Mouse (Mus musculus) kidney, adult 2 months (tissue): ENCODE measurements around the gene Fer1l5. TPM values are rescaled to one million over a fixed set of nuclear protein-coding genes. Genes with fewer than 3 reads are reported as not detected.
A peak's percentile ranks its signal among the peaks of the same experiment; 100 is the strongest.

ENCODE experiments used
- DNase-seq: peaks from one replicate; pipeline ENCODE4 v3.0.0; 2021
- H3K27ac ChIP-seq: fragments of 200-500 bp; 2 replicates; pipeline ENCODE4 v1.5.1; 2012; ENCODE audit warnings: low read depth, low read length, control low read depth, inconsistent platforms; ENCODE audit not compliant: insufficient read depth
- H3K27me3 ChIP-seq: fragments of 200-500 bp; replicated peaks from 2 replicates; pipeline ENCODE4 v1.6.1; 2012; ENCODE audit warnings: mild to moderate bottlenecking, moderate library complexity, low read length, inconsistent platforms; ENCODE audit not compliant: control insufficient read depth, insufficient read depth
- H3K36me3 ChIP-seq: fragments of 200-500 bp; 2 replicates; pipeline ENCODE4 v1.6.1; 2012; ENCODE audit warnings: mild to moderate bottlenecking, moderate library complexity, low read length, inconsistent platforms; ENCODE audit not compliant: control insufficient read depth, insufficient read depth
- H3K4me1 ChIP-seq: fragments of 200-500 bp; 2 replicates; pipeline ENCODE4 v1.6.1; 2011; ENCODE audit warnings: low read length; ENCODE audit not compliant: control insufficient read depth, insufficient read depth
- H3K4me3 ChIP-seq: fragments of 200-500 bp; 2 replicates; pipeline ENCODE4 v1.5.1; 2011; ENCODE audit warnings: mild to moderate bottlenecking, low read depth, low read length, control low read depth; ENCODE audit not compliant: insufficient read depth
- CTCF ChIP-seq: fragments of 200-500 bp; conservative IDR thresholded peaks from 2 replicates; pipeline ENCODE4 v1.5.1; 2011; ENCODE audit warnings: low read depth, mild to moderate bottlenecking, control low read depth, low read length, moderate library complexity, mixed read lengths; ENCODE audit not compliant: insufficient read depth, insufficient read length
- POLR2A ChIP-seq: fragments of 200-500 bp; IDR thresholded peaks from one replicate; pipeline ENCODE4 v1.6.1; 2011; ENCODE audit warnings: low read depth, low read length, control low read depth
- WGBS: fragments of 180-500 bp; shearing (Covaris S2); methylation state at CpG from one replicate; pipeline ENCODE4 v1.1.7; 2018; 5-methylcytosine and 5-hydroxymethylcytosine counted together
- polyA plus RNA-seq: library from polyadenylated mRNA; depleted of rRNA; stranded (reverse); fragments of >200 nt; gene quantifications from 2 replicates; pipeline ENCODE4 v1.2.3, GENCODE M21; 2012; rRNA removed

Gene Fer1l5
- polyA plus RNA-seq, 1 experiment, result 0.06 TPM

- no peaks in the 10 kb centered on the region for H3K27me3 ChIP-seq
- no peak overlapping the region for H3K4me3 ChIP-seq
- no peak for DNase-seq
- WGBS, result 88% methylated on average over 5 of the region's 5 CpGs
- no peaks in the 10 kb centered on the region for H3K4me1 ChIP-seq
- H3K27ac ChIP-seq, result no peak overlapping the region
- H3K36me3 ChIP-seq, result no peaks in the 10 kb centered on the region
- TF ChIP-seq POLR2A, result no peak
- no peak for TF ChIP-seq CTCF
Measured at GRCm38 (mm10) chr1:36458169-36458568, 86.1 kb downstream of the Fer1l5 start.

GRCm38 (mm10) chr1:36461829-36462228 lies 89.7 kb downstream of the Fer1l5 start:
- H3K4me3 ChIP-seq, result no peak overlapping the region
- TF ChIP-seq CTCF (no peak), POLR2A (no peak)
- no peak for DNase-seq
- H3K27ac ChIP-seq, result no peak overlapping the region
- no peaks in the 10 kb centered on the region for H3K36me3 ChIP-seq
- 36% methylated on average over 2 of the region's 2 CpGs for WGBS
- H3K27me3 ChIP-seq, result no peaks in the 10 kb centered on the region
- no peaks in the 10 kb centered on the region for H3K4me1 ChIP-seq

- Histone ChIP-seq H3K27ac (no peak overlapping the region), H3K27me3 (no peaks in the 10 kb centered on the region), H3K4me3 (no peak overlapping the region), H3K36me3 (no peaks in the 10 kb centered on the region), H3K4me1 (no peaks in the 10 kb centered on the region; the same call in 1 of the 2 replicates)
- DNase-seq, result no peak
- TF ChIP-seq POLR2A (no peak), CTCF (no peak)
- WGBS, result 59% methylated on average over 4 of the region's 4 CpGs
Measured at GRCm38 (mm10) chr1:36465641-36466160, 93.6 kb downstream of the Fer1l5 start.

GRCm38 (mm10) chr1:36467446-36467845 lies 95.4 kb downstream of the Fer1l5 start:
- no peak for DNase-seq
- Histone ChIP-seq H3K4me1 (peaks cover 4% of the 10 kb centered on the region; the same call in 1 of the 2 replicates), H3K27ac (no peak overlapping the region), H3K36me3 (no peaks in the 10 kb centered on the region), H3K27me3 (no peaks in the 10 kb centered on the region), H3K4me3 (no peak overlapping the region)
- WGBS, result 82% methylated on average over 5 of the region's 5 CpGs
- TF ChIP-seq CTCF (no peak), POLR2A (no peak)

GRCm38 (mm10) chr1:36469811-36470444 lies 97.8 kb downstream of the Fer1l5 start:
- no peaks in the 10 kb centered on the region for H3K27me3 ChIP-seq
- 77% methylated on average over 2 of the region's 2 CpGs for WGBS
- TF ChIP-seq POLR2A (no peak), CTCF (no peak)
- H3K27ac ChIP-seq, result no peak overlapping the region
- H3K4me1 ChIP-seq, result peaks cover 28% of the 10 kb centered on the region
- H3K4me3 ChIP-seq, result no peak overlapping the region
- DNase-seq, result no peak
- no peaks in the 10 kb centered on the region for H3K36me3 ChIP-seq

- under 1% methylated on average over 95 of the region's 98 CpGs for WGBS
- H3K27me3 ChIP-seq, result no peaks in the 10 kb centered on the region
- no peaks in the 10 kb centered on the region for H3K36me3 ChIP-seq
- TF ChIP-seq POLR2A (peak; percentile 39), CTCF (peak; percentile 37)
- peak; percentile 94 for DNase-seq
- H3K4me3 ChIP-seq, result peak within 1 kb of the TSS; percentile 92
- peaks cover 39% of the 10 kb centered on the region for H3K4me1 ChIP-seq
- peak within 1 kb of the TSS; percentile 59 for H3K27ac ChIP-seq
Measured at GRCm38 (mm10) chr1:36471181-36472105, 99.4 kb downstream of the Fer1l5 start, which contains the start of gene Cnnm4. Gene Cnnm4, plus strand, starts transcription at chr1:36471620.

Other genes starting within 250 kb of the Fer1l5 start
- 12.6 and 15.3 TPM in 2 replicates for gene Uggt1, start 127.6 kb upstream of the Fer1l5 start, polyA plus RNA-seq
- gene Neurl3, start 97.6 kb upstream of the Fer1l5 start, polyA plus RNA-seq, result 7.4 and 9.9 TPM in 2 replicates
- 3.3 and 4.5 TPM in 2 replicates for gene Arid5a, start 64.6 kb upstream of the Fer1l5 start, polyA plus RNA-seq
- 63.8 and 83.5 TPM in 2 replicates for gene Kansl3, start 3.1 kb upstream of the Fer1l5 start, polyA plus RNA-seq
- 26.0 and 28.7 TPM in 2 replicates for gene Lman2l, start 73.0 kb downstream of the Fer1l5 start, polyA plus RNA-seq
- gene Cnnm4, start 99.3 kb downstream of the Fer1l5 start, polyA plus RNA-seq, result 14.3 and 15.9 TPM in 2 replicates
- gene Cnnm3, start 139.6 kb downstream of the Fer1l5 start, polyA plus RNA-seq, result 19.8 and 29.5 TPM in 2 replicates
- gene Ankrd23, start 164.6 kb downstream of the Fer1l5 start, polyA plus RNA-seq, result 11.8 and 37.9 TPM in 2 replicates
- not detected in 2 replicates for gene Gm42417, start 167.1 kb downstream of the Fer1l5 start, polyA plus RNA-seq
- gene Ankrd39, start 175.2 kb downstream of the Fer1l5 start, polyA plus RNA-seq, result 16.8 and 22.6 TPM in 2 replicates
- 8.0 and 9.1 TPM in 2 replicates for gene Sema4c, start 186.1 kb downstream of the Fer1l5 start, polyA plus RNA-seq